Comparison of ENCODE assay signal across 12 mouse cellular contexts in genomic region chr6:29362246-29363128, GRCm38 (mm10). TPM values are rescaled to one million over a fixed set of nuclear protein-coding genes. Genes with fewer than 3 reads are reported as not detected.
DNase-seq lines count a peak whose midpoint lies in the region; ATAC-seq and TF ChIP-seq lines count a peak whose summit lies in the region.
"Had no signal": no experiment of that assay in that cellular context is flagged by ENCODE, and none has a peak within 500 bp of the region (broad histone marks: within the 10 kb centered on the region; RNA-seq: fewer than 3 reads in every experiment).

No protein-coding gene starts in this region.

- peak; percentile 32 for TF ChIP-seq CTCF in liver, postnatal 0 days (IDR thresholded peaks at IDR 0.05; ENCODE audit: low read depth)

- peaks cover 5 to 22% of the 10 kb centered on the region in 2 experiments for H3K4me1 ChIP-seq in heart, embryonic 14.5 days (ENCODE audit: control insufficient read depth in 2 of 2, insufficient read depth in 2 of 2, low read length in 2 of 2)
- H3K4me1 ChIP-seq in liver, postnatal 0 days (ENCODE audit: insufficient read depth), result no peaks in the 10 kb centered on the region
- H3K4me1 ChIP-seq in embryonic facial prominence, embryonic 11.5 days (ENCODE audit: control insufficient read depth, insufficient read depth, low read length), result no peaks in the 10 kb centered on the region

- peaks cover 72% of the 10 kb centered on the region for H3K36me3 ChIP-seq in heart, embryonic 14.5 days (ENCODE audit: control insufficient read depth, insufficient read depth, low read length)
- H3K36me3 ChIP-seq in liver, postnatal 0 days (replicated peaks; ENCODE audit: insufficient read depth, low read length), result peaks cover 40% of the 10 kb centered on the region
- H3K36me3 ChIP-seq in embryonic facial prominence, embryonic 11.5 days (replicated peaks; ENCODE audit: control insufficient read depth, insufficient read depth, low read depth, low read length), result peaks cover 11% of the 10 kb centered on the region

- TF ChIP-seq EP300 in liver, postnatal 0 days (IDR thresholded peaks at IDR 0.05; ENCODE audit: low read depth), result no peak

- ATAC-seq in heart, embryonic 14.5 days (ENCODE audit: insufficient number of reproducible peaks, insufficient read depth, low FRiP score, low read depth), result no peak
- no peak for ATAC-seq in liver, postnatal 0 days
- ATAC-seq in embryonic facial prominence, embryonic 11.5 days (replicated peaks; ENCODE audit: insufficient number of reproducible peaks, low FRiP score, low TSS enrichment, low read depth), result peak; percentile 18; the same call in 1 of the 2 replicates
- ATAC-seq in granulocyte monocyte progenitor cell, adult 5-6 weeks (replicated peaks; ENCODE audit: poor library complexity, severe bottlenecking), result no peak

- 63% methylated on average over 7 of the region's 7 CpGs for WGBS in heart, embryonic 14.5 days
- WGBS in liver, postnatal 0 days (ENCODE audit: insufficient replicate concordance), result 82% methylated on average over 7 of the region's 7 CpGs
- WGBS in embryonic facial prominence, embryonic 11.5 days, result 38% methylated on average over 7 of the region's 7 CpGs

- H3K9me3 ChIP-seq in heart, embryonic 14.5 days (ENCODE audit: control insufficient read depth, low read length), result no peaks in the 10 kb centered on the region
- no peaks in the 10 kb centered on the region for H3K9me3 ChIP-seq in liver, postnatal 0 days (ENCODE audit: low read length)
- H3K9me3 ChIP-seq in embryonic facial prominence, embryonic 11.5 days (replicated peaks; ENCODE audit: control insufficient read depth, low read length), result no peaks in the 10 kb centered on the region

- no peak for DNase-seq in heart, postnatal 4 days
- DNase-seq in liver, postnatal 0 days, result no peak
- DNase-seq in liver, result no peak
- DNase-seq in embryonic facial prominence, embryonic 11.5 days (ENCODE audit: low spot score), result peak; percentile 67
- DNase-seq in lung, postnatal 25 days (ENCODE audit: low spot score), result peak; percentile 35
- no peak for DNase-seq in urinary bladder, postnatal 4 days (ENCODE audit: low spot score in 2 of 2)

- H3K27ac ChIP-seq in heart, embryonic 14.5 days (replicated peaks in 1 of 2; ENCODE audit: control insufficient read depth in 1 of 2, insufficient read depth in 1 of 2, low read depth in 2 of 2, low read length in 2 of 2), result peak overlapping the region in 1 of 2 experiments; percentile 21; a peak in 3 of 4 replicates
- H3K27ac ChIP-seq in liver, postnatal 0 days (ENCODE audit: low read depth), result no peak overlapping the region
- H3K27ac ChIP-seq in embryonic facial prominence, embryonic 11.5 days (replicated peaks; ENCODE audit: low read depth, low read length), result no peak overlapping the region

- H3K4me3 ChIP-seq in heart, embryonic 14.5 days (ENCODE audit: control insufficient read depth in 1 of 2, insufficient read depth in 1 of 2, low read depth in 1 of 2, low read length in 2 of 2), result no peak overlapping the region
- H3K4me3 ChIP-seq in liver, postnatal 0 days (ENCODE audit: low read depth, low read length), result no peak overlapping the region
- no peak overlapping the region for H3K4me3 ChIP-seq in embryonic facial prominence, embryonic 11.5 days (ENCODE audit: low read depth, low read length)

- no peak overlapping the region for H3K4me2 ChIP-seq in heart, embryonic 14.5 days (ENCODE audit: low read length)
- H3K4me2 ChIP-seq in liver, postnatal 0 days (ENCODE audit: low read depth, low read length), result no peak overlapping the region
- no peak overlapping the region for H3K4me2 ChIP-seq in embryonic facial prominence, embryonic 11.5 days (ENCODE audit: low read depth, low read length)
- H3K4me2 ChIP-seq: midbrain, embryonic 11.5 days had no signal

- H3K27me3 ChIP-seq in heart, embryonic 14.5 days (ENCODE audit: control insufficient read depth, insufficient read depth, low read length), result no peaks in the 10 kb centered on the region
- no peaks in the 10 kb centered on the region for H3K27me3 ChIP-seq in liver, postnatal 0 days (ENCODE audit: insufficient read depth, low read length)
- H3K27me3 ChIP-seq in embryonic facial prominence, embryonic 11.5 days (ENCODE audit: control insufficient read depth, insufficient read depth, low read length), result no peaks in the 10 kb centered on the region

- peak overlapping the region; percentile 34; the same call in 1 of the 2 replicates for H3K9ac ChIP-seq in heart, embryonic 14.5 days (ENCODE audit: low read length)
- H3K9ac ChIP-seq in liver, postnatal 0 days (replicated peaks), result no peak overlapping the region
- H3K9ac ChIP-seq in embryonic facial prominence, embryonic 11.5 days (replicated peaks; ENCODE audit: low read length), result no peak overlapping the region

RNA-seq across cellular contexts. Expression of gene Calu, which starts 14.6 kb away (rescaled TPM):
- polyA plus RNA-seq in heart, embryonic 14.5 days (2014; fragmentation: Nextera tagmentation; extraction: Ambion mirVana), result 452 and 458 TPM in 2 replicates
- 100 to 1,000 TPM; 352 to 357 TPM for total RNA-seq in heart, postnatal 4 days (2021)
- 55.7 and 63.8 TPM in 2 replicates for polyA plus RNA-seq in liver, postnatal 0 days (2015; fragmentation: Nextera tagmentation; extraction: Ambion mirVana)
- 323 and 328 TPM in 2 replicates for polyA plus RNA-seq in embryonic facial prominence, embryonic 11.5 days (2014; fragmentation: Nextera tagmentation; extraction: Ambion mirVana)
- total RNA-seq in granulocyte monocyte progenitor cell, adult 5-6 weeks (2014; fragmentation: Nextera tagmentation), result 72.1 and 86.1 TPM in 2 replicates
- 228 and 237 TPM in 2 replicates for total RNA-seq in granulocyte monocyte progenitor cell, adult 5-6 weeks (2017)

RNA-seq across cellular contexts. Expression of gene Opn1sw, which starts 25.8 kb away (rescaled TPM):
- polyA plus RNA-seq in heart, embryonic 14.5 days (2014; fragmentation: Nextera tagmentation; extraction: Ambion mirVana), result 0.46 and 1.1 TPM in 2 replicates
- total RNA-seq in heart, postnatal 4 days (2021), result not detected
- 0.06 and 0.12 TPM in 2 replicates for polyA plus RNA-seq in liver, postnatal 0 days (2015; fragmentation: Nextera tagmentation; extraction: Ambion mirVana)
- 0.27 and 0.28 TPM in 2 replicates for polyA plus RNA-seq in embryonic facial prominence, embryonic 11.5 days (2014; fragmentation: Nextera tagmentation; extraction: Ambion mirVana)
- total RNA-seq in granulocyte monocyte progenitor cell, adult 5-6 weeks (2014; fragmentation: Nextera tagmentation), result not detected in 2 replicates
- total RNA-seq in granulocyte monocyte progenitor cell, adult 5-6 weeks (2017), result not detected in 2 replicates
- total RNA-seq: common myeloid progenitor, adult 5-6 weeks had no signal

RNA-seq across cellular contexts. Expression of gene Ccdc136, which starts 33.6 kb away (rescaled TPM):
- polyA plus RNA-seq in heart, embryonic 14.5 days (2014; fragmentation: Nextera tagmentation; extraction: Ambion mirVana), result 28.3 and 30.8 TPM in 2 replicates
- 10 to 100 TPM; 10.6 to 15.8 TPM for total RNA-seq in heart, postnatal 4 days (2021)
- 0.09 and 0.22 TPM in 2 replicates for polyA plus RNA-seq in liver, postnatal 0 days (2015; fragmentation: Nextera tagmentation; extraction: Ambion mirVana)
- polyA plus RNA-seq in embryonic facial prominence, embryonic 11.5 days (2014; fragmentation: Nextera tagmentation; extraction: Ambion mirVana), result 17.3 and 22.8 TPM in 2 replicates
- not detected in 2 replicates for total RNA-seq in granulocyte monocyte progenitor cell, adult 5-6 weeks (2014; fragmentation: Nextera tagmentation)
- not detected in 2 replicates for total RNA-seq in granulocyte monocyte progenitor cell, adult 5-6 weeks (2017)
- total RNA-seq: common myeloid progenitor, adult 5-6 weeks had no signal

RNA-seq across cellular contexts. Expression of gene Fam71f1, which starts 43.5 kb away (rescaled TPM):
- polyA plus RNA-seq in heart, embryonic 14.5 days (2014; fragmentation: Nextera tagmentation; extraction: Ambion mirVana), result 0.15 TPM in 1 of 2 replicates, not detected in the other
- not detected for total RNA-seq in heart, postnatal 4 days (2021)
- not detected in 2 replicates for polyA plus RNA-seq in liver, postnatal 0 days (2015; fragmentation: Nextera tagmentation; extraction: Ambion mirVana)
- not detected in 2 replicates for polyA plus RNA-seq in embryonic facial prominence, embryonic 11.5 days (2014; fragmentation: Nextera tagmentation; extraction: Ambion mirVana)
- not detected in 2 replicates for total RNA-seq in granulocyte monocyte progenitor cell, adult 5-6 weeks (2014; fragmentation: Nextera tagmentation)
- not detected in 2 replicates for total RNA-seq in granulocyte monocyte progenitor cell, adult 5-6 weeks (2017)
- total RNA-seq: common myeloid progenitor, adult 5-6 weeks had no signal
- polyA plus RNA-seq: large intestine, adult 2 months; midbrain, embryonic 11.5 days; small intestine, adult 2 months had no signal

Comparison
In these comparisons a context has a peak if more than half of its experiments do, and no peak if none do; other contexts are left out.
1. DNase-seq: peak in embryonic facial prominence, embryonic 11.5 days (single experiment) and lung, postnatal 25 days (single experiment); none in heart, postnatal 4 days (single experiment), liver, postnatal 0 days (single experiment), liver (single experiment) and urinary bladder, postnatal 4 days (0 of 2).
2. RNA of gene Ccdc136, which starts 33.6 kb away (polyA plus RNA-seq): 28.3 to 30.8 TPM in heart, embryonic 14.5 days and 17.3 to 22.8 TPM in embryonic facial prominence, embryonic 11.5 days; 0.09 to 0.22 TPM in liver, postnatal 0 days; every median in the first group is over 10 times any median in the second.